Mouse (Mus musculus) heart, postnatal 0 days (tissue): ENCODE data around the gene Eipr1.

Experiments
- CTCF ChIP-seq: IDR thresholded peaks from 2 replicates; pipeline ENCODE4 v1.5.1; 2016; ENCODE audit warnings: antibody characterized with exemption, control low read depth, low read depth
- EP300 ChIP-seq: IDR thresholded peaks from 2 replicates; pipeline ENCODE4 v1.6.1; 2016; ENCODE audit warnings: antibody characterized with exemption, low read depth

DNA sequence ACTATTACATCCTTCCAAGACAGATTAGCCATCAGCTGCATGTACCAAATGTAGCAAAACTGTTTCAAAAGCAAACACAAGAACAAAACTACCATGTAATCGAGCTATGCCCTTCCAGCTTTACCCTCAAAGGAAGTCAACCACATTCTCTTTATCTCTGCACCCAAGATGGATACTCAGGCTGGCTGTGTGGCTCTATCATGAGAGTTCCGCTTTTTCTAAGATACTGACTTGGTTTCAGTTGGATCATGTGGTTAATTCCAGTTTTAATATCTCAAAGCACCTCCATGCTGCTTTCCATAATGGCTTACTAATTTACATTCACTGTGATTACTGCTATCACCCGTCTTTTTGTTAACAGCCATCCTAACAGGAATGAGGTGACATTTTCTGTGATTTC, 8.3 kb upstream of the Eipr1 start:
- TF ChIP-seq CTCF: no peak
- TF ChIP-seq EP300: no peak
